Mouse (Mus musculus): ENCODE measurements at regions not wholly inside any gene's neighbourhood (a gene's known extent, or its start where the extent isn't known, plus 50 kb on each side); places are given as distances from the start of the nearest gene placed in this dataset.
"Not testable (repeated sequence)": the region's sequence is repeated elsewhere in the genome, so short reads cannot be mapped to it uniquely, and the experiment has no call there.

DNA sequence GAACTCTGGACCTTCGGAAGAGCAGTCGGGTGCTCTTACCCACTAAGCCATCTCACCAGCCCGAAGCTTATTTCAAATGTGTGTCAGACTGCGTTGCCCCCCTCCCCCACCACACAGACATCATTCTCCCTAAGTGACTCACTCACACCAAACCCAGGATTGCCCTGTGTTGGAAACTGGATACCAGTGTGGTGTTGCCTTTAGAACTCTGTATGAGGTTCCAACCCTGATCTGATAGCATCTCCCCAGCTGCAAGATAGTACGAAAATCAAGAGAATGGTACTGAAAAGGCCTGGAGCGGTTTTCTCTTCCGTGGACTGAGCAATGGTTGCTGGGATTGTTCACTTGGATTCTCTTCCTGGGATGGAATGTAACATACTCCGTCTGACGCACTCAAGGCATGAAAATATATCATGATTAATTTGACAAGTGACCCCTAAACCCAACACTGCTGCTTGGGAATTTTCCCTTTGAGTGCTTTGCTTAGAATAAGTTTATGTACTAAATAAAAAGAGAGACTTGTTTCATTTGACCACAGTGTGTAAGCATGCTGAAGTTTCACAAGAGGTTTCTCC lies 63.0 kb downstream of the Hand2 start:
- DNase-seq (ENCODE audit: low read depth, low spot score) = no peak

DNA sequence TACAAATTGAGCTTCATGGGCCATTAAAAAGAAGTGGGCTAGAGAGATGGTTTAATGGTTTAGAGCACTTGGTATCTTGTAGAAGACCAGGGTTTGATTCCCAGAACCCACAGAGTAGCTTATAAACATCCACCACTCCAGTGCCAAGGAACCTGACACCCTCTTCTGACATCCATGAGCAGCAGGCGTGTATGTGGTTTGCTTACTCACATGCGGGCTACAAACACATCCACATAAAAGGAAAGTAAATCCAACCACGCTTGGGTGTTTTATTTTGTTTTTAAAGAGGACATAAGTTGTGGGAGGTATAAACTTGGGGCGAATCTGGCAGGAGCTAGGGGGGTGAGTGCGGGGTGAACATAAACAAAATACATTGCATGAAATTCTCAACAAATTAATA lies 66.8 kb downstream of the Hand2 start:
- no peak for DNase-seq (ENCODE audit: low read depth, low spot score)

DNA sequence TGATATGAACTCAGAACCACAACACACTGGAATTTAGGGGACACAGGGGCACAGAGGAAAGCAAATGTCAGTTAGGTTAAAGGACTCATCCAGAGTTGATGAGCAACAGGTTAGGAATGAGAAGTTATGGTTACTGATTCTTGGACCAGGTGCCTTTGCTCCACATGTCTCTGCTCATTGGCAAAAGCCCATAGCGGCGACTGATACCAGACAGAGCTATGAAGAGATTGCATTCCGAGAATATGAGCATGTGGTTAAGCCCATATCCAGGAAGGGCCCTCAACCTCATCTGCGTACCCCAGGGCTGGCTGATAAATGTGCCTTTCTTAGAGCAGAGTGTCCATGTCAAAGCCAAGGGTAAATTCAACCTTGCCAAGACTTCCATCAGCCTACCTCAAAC lies 67.1 kb upstream of the Scrg1 start:
- DNase-seq (ENCODE audit: low read depth, low spot score) = no peak

DNA sequence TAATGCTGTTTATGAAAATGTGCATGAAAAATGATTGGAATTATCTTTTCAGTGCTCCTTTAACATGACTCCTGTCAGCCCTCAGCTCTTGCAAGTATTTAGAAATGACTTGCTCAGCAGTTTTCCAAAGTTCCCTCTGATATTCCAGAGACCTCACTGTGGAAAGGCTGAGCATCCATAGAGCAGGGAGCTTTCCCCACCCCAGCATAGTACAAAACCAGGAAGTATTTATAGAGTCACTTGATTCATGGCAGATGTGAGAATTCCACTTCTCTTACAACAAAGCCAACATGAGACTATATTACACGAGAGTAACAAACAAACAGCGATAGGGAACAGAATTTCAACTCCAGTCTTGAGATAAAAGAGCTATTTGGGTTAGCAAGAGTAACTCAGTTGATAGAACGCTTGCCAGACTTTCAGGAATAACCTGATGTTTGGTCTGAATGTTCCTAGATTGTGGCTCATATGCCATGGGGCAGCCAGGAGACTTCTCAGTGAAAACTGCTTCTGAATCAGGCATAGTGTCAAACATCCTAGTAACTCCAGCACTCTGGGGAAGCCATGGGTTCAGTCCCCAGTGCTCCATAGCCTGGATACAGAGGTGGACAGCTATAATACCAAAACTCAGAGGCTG lies 57.6 kb upstream of the Scrg1 start:
- DNase-seq (ENCODE audit: low read depth, low spot score) = no peak

DNA sequence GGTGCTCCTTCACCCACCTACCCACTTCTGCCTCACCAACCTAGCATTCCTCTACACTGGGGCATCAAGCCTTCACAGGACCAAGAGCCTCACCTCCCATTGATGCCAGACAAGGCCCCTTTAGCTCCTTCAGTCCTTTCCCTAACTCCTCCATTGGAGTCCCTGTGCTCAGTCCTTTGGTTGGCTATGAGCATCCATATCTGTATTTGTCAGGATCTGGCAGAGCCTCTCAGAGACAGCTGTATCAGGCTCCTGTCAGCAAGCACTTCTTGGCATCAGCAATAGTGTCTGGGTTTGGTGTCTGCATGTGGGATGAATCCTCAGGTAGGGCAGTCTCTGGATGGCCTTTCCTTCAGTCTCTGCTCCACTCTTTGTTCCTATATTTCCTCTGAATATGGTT lies 55.6 kb upstream of the Scrg1 start:
- not testable (repeated sequence) for DNase-seq (ENCODE audit: low read depth, low spot score)

DNA sequence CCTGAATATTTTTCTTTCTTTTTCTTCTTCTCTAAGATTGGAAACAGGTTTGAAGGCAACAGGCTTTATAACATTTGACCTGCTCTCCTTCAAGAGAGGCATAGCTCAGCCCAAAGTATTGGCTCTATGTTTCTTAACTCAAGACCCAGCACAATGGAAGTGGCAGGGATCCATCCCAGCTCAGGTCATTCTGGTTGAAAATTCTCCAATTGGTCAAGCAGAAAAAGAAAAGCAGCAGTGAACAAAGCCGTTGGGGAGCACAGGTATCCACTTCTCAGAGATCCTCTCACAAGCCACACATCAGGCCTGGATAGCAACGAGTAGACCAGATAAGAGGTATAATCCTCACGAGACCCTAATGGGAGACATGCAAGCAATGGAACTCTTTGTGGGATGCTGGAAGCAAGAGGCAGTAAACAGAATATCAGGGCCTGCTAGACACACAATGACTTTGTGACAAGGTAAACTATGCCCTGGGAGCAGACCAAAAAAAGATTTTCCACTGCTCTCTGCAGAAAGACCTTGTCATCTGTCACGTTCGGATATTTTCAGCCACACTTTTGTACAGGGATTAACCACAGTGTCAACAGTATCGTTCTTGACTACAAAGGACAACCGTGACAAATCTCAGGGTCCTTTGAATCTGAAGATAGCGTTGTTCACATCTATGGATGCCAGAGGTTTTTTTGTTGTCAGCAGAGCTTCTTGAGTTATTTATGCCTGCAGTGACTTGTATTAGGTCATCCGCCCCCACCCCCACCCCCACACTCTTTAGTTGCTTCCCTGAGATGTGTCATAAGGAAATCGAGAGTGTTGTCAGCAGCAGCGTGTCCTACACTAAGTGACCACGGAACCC lies 54.7 kb upstream of the Scrg1 start:
- DNase-seq (ENCODE audit: low read depth, low spot score) = no peak

DNA sequence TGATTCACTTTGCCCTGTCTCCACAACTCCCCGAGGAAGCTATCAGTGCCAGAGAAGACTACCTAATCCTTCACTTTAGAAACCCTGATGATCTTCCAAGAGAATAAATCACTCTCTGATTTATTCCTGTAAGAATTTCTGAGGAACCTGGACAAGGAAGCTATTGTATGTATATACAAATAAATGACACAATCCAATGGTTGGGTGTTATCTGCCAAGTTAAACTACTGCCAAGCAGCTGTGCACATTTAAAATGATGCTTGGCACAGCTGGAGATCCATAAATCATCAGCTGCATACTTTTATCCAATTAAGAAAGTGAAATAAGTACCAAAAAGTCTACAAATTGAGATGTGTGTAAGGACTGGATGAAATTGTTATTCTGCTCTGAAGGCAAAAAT lies 54.1 kb upstream of the Scrg1 start:
- DNase-seq (ENCODE audit: low read depth, low spot score) = no peak

DNA sequence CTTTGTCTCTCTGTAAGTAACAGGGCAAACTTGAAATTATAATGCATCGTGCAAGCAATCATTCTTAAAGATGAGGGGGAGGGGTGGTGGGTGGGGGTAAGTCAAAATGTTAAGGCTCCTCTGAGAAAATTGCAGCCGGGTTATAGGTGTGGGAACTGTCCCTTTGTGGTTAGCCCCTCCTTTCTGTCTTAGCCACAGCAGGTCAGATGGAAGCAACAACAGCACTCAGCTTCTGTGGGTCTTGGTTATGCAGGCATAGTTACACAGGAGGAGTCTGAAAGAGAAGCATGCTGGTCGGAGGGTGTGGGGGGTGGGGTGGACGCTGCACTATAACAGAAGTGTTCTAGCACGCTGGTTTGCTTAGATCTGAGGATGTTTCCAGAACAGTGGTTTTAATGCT lies 53.5 kb upstream of the Scrg1 start:
- DNase-seq (ENCODE audit: low read depth, low spot score) = no peak

DNA sequence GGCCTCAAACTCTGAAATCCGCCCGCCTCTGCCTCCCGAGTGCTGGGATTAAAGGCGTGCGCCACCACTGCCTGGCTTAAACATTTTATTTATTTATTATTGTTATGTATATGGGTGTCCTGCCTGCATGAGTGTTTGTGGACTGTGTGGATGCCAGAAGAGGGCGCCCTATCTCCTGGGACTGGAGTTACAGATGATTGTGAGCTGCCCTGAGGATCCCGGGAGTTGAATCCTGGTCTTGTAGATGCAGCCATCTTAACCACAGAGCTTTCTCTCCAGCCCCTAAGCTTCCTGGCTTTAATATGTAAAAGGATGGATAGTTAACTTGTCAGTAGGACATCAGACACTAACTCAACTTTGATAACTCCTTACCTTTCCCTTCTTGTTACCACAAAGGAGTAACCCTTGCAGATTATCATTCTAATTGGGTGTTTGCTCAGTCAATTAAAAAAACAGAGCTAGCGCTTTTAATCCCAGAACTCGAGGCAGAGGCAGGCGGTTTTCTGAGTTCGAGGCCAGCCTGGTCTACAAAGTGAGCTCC lies 52.0 kb upstream of the Scrg1 start:
- peak; percentile 96 for DNase-seq (ENCODE audit: low read depth, low spot score)

DNA sequence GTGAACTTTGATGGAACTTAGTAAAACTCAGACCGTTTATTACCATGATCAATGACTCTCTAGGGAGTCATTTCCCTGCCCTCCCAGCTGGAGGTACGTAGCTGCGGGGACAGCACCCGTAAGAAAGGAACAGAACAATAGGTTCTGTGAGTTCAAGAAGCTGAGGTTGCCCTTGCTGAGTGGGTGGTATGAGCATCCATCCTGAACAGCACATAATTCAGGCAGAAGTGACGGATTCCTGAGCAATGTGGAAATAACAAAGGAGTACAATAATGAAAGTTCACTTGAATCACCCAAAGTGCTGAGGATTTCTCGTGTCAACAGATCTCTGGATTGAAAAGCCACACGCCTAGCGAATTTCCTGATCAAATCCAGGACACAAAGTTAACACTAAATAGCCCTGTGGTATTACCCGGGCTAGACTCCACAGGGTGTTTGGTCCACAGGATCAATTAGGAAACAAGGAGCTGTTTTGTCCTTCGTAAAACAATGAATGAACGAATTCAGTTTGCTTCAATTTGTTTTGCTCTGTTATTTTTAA lies 50.4 kb upstream of the Scrg1 start:
- peak; percentile 31 for DNase-seq (ENCODE audit: low read depth, low spot score)
